Comparison of ENCODE assay signal across 11 mouse cellular contexts in genomic region chr7:66660291-66660690, GRCm38 (mm10). TPM values are rescaled to one million over a fixed set of nuclear protein-coding genes. Genes with fewer than 3 reads are reported as not detected.
A peak's percentile ranks its signal among the peaks of the same experiment; 100 is the strongest.
DNase-seq lines count a peak whose midpoint lies in the region; ATAC-seq and TF ChIP-seq lines count a peak whose summit lies in the region.
"Had no signal": no experiment of that assay in that cellular context is flagged by ENCODE, and none has a peak within 500 bp of the region (broad histone marks: within the 10 kb centered on the region; RNA-seq: fewer than 3 reads in every experiment).

No protein-coding gene starts in this region.

- H3K27me3 ChIP-seq in liver, embryonic 14.5 days (ENCODE audit: control insufficient read depth, insufficient read depth, low read length): no peaks in the 10 kb centered on the region
- H3K27me3 ChIP-seq in thymus, adult 2 months (ENCODE audit: control insufficient read depth, insufficient read depth, low read length): no peaks in the 10 kb centered on the region
- H3K27me3 ChIP-seq: hindbrain, embryonic 13.5 days had no signal

- no peaks in the 10 kb centered on the region for H3K4me1 ChIP-seq in liver, embryonic 14.5 days (replicated peaks; ENCODE audit: control insufficient read depth in 2 of 2, insufficient read depth in 2 of 2, low read length in 1 of 2)
- H3K4me1 ChIP-seq in thymus, adult 2 months (replicated peaks; ENCODE audit: control insufficient read depth, insufficient read depth, low read length): no peaks in the 10 kb centered on the region; the same call in none of the 2 replicates
- H3K4me1 ChIP-seq: hindbrain, embryonic 13.5 days had no signal

- H3K27ac ChIP-seq in liver, embryonic 14.5 days: no peak overlapping the region
- H3K27ac ChIP-seq in thymus, adult 2 months (ENCODE audit: control insufficient read depth, insufficient read depth, low read length): no peak overlapping the region
- H3K27ac ChIP-seq: hindbrain, embryonic 13.5 days had no signal

- no peaks in the 10 kb centered on the region for H3K9me3 ChIP-seq in liver, embryonic 14.5 days (ENCODE audit: control insufficient read depth, low read length)
- H3K9me3 ChIP-seq: hindbrain, embryonic 13.5 days had no signal

- H3K4me2 ChIP-seq in liver, embryonic 14.5 days (ENCODE audit: low read depth): no peak overlapping the region
- H3K4me2 ChIP-seq: hindbrain, embryonic 13.5 days had no signal

- H3K4me3 ChIP-seq in liver, embryonic 14.5 days (ENCODE audit: insufficient read depth in 1 of 2, low read depth in 2 of 2, low read length in 2 of 2): no peak overlapping the region
- H3K4me3 ChIP-seq in thymus, adult 2 months (ENCODE audit: control insufficient read depth, insufficient read depth, low read length): no peak overlapping the region
- H3K4me3 ChIP-seq: hindbrain, embryonic 13.5 days had no signal

- peak; percentile 15; the same call in 1 of the 2 replicates for TF ChIP-seq CTCF in liver, embryonic 14.5 days (IDR thresholded peaks at IDR 0.05; ENCODE audit: low read depth)
- TF ChIP-seq CTCF in thymus, adult 2 months (IDR thresholded peaks at IDR 0.05; ENCODE audit: borderline replicate concordance, control insufficient read depth, extremely low read depth, insufficient read depth, low read length, poor library complexity): no peak

- ATAC-seq in liver, embryonic 14.5 days (ENCODE audit: insufficient read depth): no peak

- intact Hi-C loops in gastrocnemius, postnatal 14 days (cut with DNase I; ENCODE audit: low total_unique reads): no loop called here

- TF ChIP-seq EP300 in liver, embryonic 14.5 days (IDR thresholded peaks at IDR 0.05; ENCODE audit: low read depth): no peak

- WGBS in liver, embryonic 14.5 days (ENCODE audit: insufficient replicate concordance): 69% methylated on average over 7 of the region's 7 CpGs
- 87% methylated on average over 7 of the region's 7 CpGs for WGBS in thymus, adult 2 months

- no peak for TF ChIP-seq POLR2A in thymus, adult 2 months (IDR thresholded peaks at IDR 0.05; ENCODE audit: control insufficient read depth, extremely low read depth, insufficient read depth, low read length, poor library complexity)

- peak; percentile 14 for DNase-seq in gastrocnemius, postnatal 14 days
- no peak for DNase-seq in gastrocnemius, postnatal 25 days
- no peak for DNase-seq in liver, embryonic 14.5 days (ENCODE audit: low read depth in 3 of 3, low spot score in 3 of 3)
- DNase-seq in liver: no peak
- peak; percentile 49 for DNase-seq in NIH3T3 (ENCODE audit: low read depth)
- peak; percentile 7 for DNase-seq in fibroblast of lung, adult 2 months (ENCODE audit: low read depth)
- no peak for DNase-seq in adrenal gland, adult (ENCODE audit: inconsistent age in 2 of 2, low spot score in 1 of 2)
- no peak for DNase-seq in thymus, adult 2 months
- DNase-seq: heart, adult 18-20 months; lung, adult 18-20 months had no signal

- no peak overlapping the region for H3K9ac ChIP-seq in liver, embryonic 14.5 days (replicated peaks)
- H3K9ac ChIP-seq: hindbrain, embryonic 13.5 days had no signal

- peaks cover 7% of the 10 kb centered on the region; the same call in 1 of the 2 replicates for H3K36me3 ChIP-seq in liver, embryonic 14.5 days (replicated peaks; ENCODE audit: control insufficient read depth, insufficient read depth, low read depth)
- peaks cover 4% of the 10 kb centered on the region; the same call in 1 of the 2 replicates for H3K36me3 ChIP-seq in thymus, adult 2 months (ENCODE audit: control insufficient read depth, insufficient read depth, low read length)

RNA-seq across cellular contexts. Expression of gene Asb7, which starts 29.1 kb away (rescaled TPM):
- 1 to 10 TPM; 8.6 to 9.6 TPM for total RNA-seq in gastrocnemius, postnatal 14 days (2021)
- 1 to 10 TPM; 6.2 to 7.7 TPM for total RNA-seq in gastrocnemius, postnatal 25 days (2021)
- 1.3 and 1.8 TPM in 2 replicates for polyA plus RNA-seq in liver, embryonic 14.5 days (2012; rRNA removed)
- polyA plus RNA-seq in liver, embryonic 14.5 days (2014; fragmentation: Nextera tagmentation; extraction: Ambion mirVana): 2.9 and 3.2 TPM in 2 replicates
- 7.3 and 8.2 TPM in 2 replicates for polyA plus RNA-seq in thymus, adult 2 months (2012; rRNA removed)

RNA-seq across cellular contexts. Expression of gene Lins1, which starts 29.4 kb away (rescaled TPM):
- total RNA-seq in gastrocnemius, postnatal 14 days (2021): 1 to 10 TPM; 2.4 to 3.5 TPM
- total RNA-seq in gastrocnemius, postnatal 25 days (2021): 1 to 10 TPM; 2.9 to 3.5 TPM
- polyA plus RNA-seq in liver, embryonic 14.5 days (2012; rRNA removed): 2.2 and 3.3 TPM in 2 replicates
- polyA plus RNA-seq in liver, embryonic 14.5 days (2014; fragmentation: Nextera tagmentation; extraction: Ambion mirVana): 4.3 and 5.3 TPM in 2 replicates
- polyA plus RNA-seq in thymus, adult 2 months (2012; rRNA removed): 9.3 TPM in 2 replicates

Comparison
In these comparisons a context has a peak if more than half of its experiments do, and no peak if none do; other contexts are left out.
1. DNase-seq: peak in gastrocnemius, postnatal 14 days (single experiment), NIH3T3 (single experiment) and fibroblast of lung, adult 2 months (single experiment); none in gastrocnemius, postnatal 25 days (single experiment), liver, embryonic 14.5 days (0 of 3), liver (single experiment), adrenal gland, adult (0 of 2) and thymus, adult 2 months (single experiment).